Mouse (Mus musculus): ENCODE data around the gene Hecw1. TPM values are rescaled to one million over a fixed set of nuclear protein-coding genes. Genes with fewer than 3 reads are reported as not detected.

Gene Hecw1
- polyA plus RNA-seq, 1 experiment from 2014 or later = 22.9 TPM

GRCm38 (mm10) chr13:14496954-14497353 is 26.1 kb downstream of the Hecw1 start:
- Histone ChIP-seq H3K4me2 (replicated peaks) (no peak overlapping the region), H3K9ac (no peak overlapping the region), H3K9me3 (no peaks in the 10 kb centered on the region), H3K27me3 (replicated peaks) (no peaks in the 10 kb centered on the region), H3K27ac (no peak overlapping the region), H3K36me3 (no peaks in the 10 kb centered on the region), H3K4me3 (no peak overlapping the region), H3K4me1 (no peaks in the 10 kb centered on the region)
- no peak for ATAC-seq (ENCODE audit: low FRiP score, low read depth)
- 78% methylated on average over 2 of the region's 2 CpGs for WGBS

DNA sequence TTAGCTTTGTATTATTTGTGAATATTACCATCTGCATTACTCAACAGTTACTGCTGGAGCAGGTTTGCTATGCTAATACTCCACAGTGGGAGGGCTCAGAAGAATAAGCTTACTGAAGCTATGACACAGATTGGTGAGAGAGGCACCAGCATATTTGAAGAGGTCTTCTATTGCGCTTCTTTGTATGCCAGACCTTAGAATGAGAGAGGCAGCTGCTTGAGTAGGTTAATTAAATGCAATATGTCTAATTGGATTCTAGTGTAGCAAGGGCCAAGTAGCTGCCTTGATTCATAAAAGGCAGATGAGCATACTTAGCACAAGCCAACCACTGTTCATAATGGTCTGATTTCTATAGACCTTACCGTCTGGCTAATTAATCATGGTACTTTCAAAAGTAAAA is 35.2 kb downstream of the Hecw1 start:
- Histone ChIP-seq H3K4me3 (no peak overlapping the region), H3K4me1 (no peaks in the 10 kb centered on the region), H3K9me3 (no peaks in the 10 kb centered on the region), H3K36me3 (no peaks in the 10 kb centered on the region), H3K27ac (no peak overlapping the region), H3K9ac (no peak overlapping the region), H3K27me3 (replicated peaks) (no peaks in the 10 kb centered on the region), H3K4me2 (replicated peaks) (no peak overlapping the region)
- WGBS = 87% methylated on average over 2 of the region's 2 CpGs
- ATAC-seq (ENCODE audit: low FRiP score, low read depth) = no peak

- WGBS = 95% methylated on average over 1 of the region's 1 CpGs
Measured at GRCm38 (mm10) chr13:14471121-14471520, 51.9 kb downstream of the Hecw1 start.

DNA sequence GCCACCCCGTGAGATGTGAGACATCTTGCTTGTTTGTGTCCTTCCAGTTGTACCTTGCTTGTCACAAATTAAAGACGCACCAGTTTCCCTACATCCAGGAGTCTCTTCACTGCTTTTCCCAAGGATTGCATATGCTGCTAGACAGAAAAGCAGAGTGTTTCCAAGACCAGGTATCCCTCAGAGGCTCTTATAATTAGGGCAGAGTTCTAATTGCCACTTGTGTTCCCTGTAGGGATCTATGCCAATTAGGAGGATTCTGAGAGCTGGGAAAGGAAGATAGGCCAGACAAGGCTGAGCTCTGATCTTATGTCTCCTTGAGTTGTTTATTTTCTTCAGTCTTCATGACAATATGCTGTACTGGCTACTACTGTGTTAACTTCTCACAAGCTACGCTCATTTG is 55.5 kb downstream of the Hecw1 start:
- no peak for ATAC-seq (ENCODE audit: low FRiP score, low read depth)
- no peaks in the 10 kb centered on the region for H3K4me1 ChIP-seq
- H3K36me3 ChIP-seq = no peaks in the 10 kb centered on the region
- H3K27ac ChIP-seq = no peak overlapping the region
- H3K4me2 ChIP-seq (replicated peaks) = no peak overlapping the region
- no peaks in the 10 kb centered on the region for H3K9me3 ChIP-seq
- WGBS = 86% methylated on average over 3 of the region's 3 CpGs
- H3K9ac ChIP-seq = no peak overlapping the region
- H3K27me3 ChIP-seq (replicated peaks) = no peaks in the 10 kb centered on the region
- H3K4me3 ChIP-seq = no peak overlapping the region

More at GRCm38 (mm10) chr13:14471121-14471520, 51.9 kb downstream of the Hecw1 start:
- Histone ChIP-seq H3K27me3 (replicated peaks) (no peaks in the 10 kb centered on the region), H3K9ac (no peak overlapping the region), H3K4me3 (no peak overlapping the region), H3K4me2 (replicated peaks) (no peak overlapping the region), H3K36me3 (no peaks in the 10 kb centered on the region), H3K4me1 (no peaks in the 10 kb centered on the region), H3K27ac (no peak overlapping the region), H3K9me3 (no peaks in the 10 kb centered on the region)
- no peak for ATAC-seq (ENCODE audit: low FRiP score, low read depth)

- Histone ChIP-seq H3K4me1 (no peaks in the 10 kb centered on the region), H3K36me3 (no peaks in the 10 kb centered on the region), H3K4me2 (replicated peaks) (no peak overlapping the region), H3K4me3 (no peak overlapping the region), H3K27me3 (replicated peaks) (no peaks in the 10 kb centered on the region), H3K9ac (no peak overlapping the region), H3K27ac (no peak overlapping the region), H3K9me3 (no peaks in the 10 kb centered on the region)
- no peak for ATAC-seq (ENCODE audit: low FRiP score, low read depth)
- WGBS = 88% methylated on average over 5 of the region's 5 CpGs
Measured at GRCm38 (mm10) chr13:14461036-14461435, 62.0 kb downstream of the Hecw1 start.

DNA sequence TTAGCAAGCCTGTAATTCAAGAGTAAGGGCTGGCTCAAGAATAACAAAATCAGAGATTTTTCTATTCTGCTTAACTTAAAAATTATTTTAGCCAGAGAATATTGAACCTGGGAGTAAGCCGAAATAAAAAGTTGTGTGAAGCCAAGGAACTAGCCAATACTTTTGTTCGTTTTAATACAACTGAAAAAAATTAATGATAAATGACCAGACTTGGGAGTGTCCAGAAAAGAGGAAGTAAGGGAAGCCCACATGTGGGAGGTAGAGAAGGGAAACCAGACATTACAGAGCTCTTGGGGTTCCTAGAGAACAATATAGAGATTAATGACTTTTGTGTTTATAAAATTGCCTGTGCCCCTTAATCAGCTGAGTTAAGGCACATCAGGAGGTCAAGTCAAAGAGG is 66.0 kb downstream of the Hecw1 start:
- Histone ChIP-seq H3K36me3 (no peaks in the 10 kb centered on the region), H3K9me3 (no peaks in the 10 kb centered on the region), H3K27me3 (replicated peaks) (no peaks in the 10 kb centered on the region), H3K4me3 (no peak overlapping the region), H3K4me2 (replicated peaks) (no peak overlapping the region), H3K27ac (no peak overlapping the region), H3K4me1 (no peaks in the 10 kb centered on the region), H3K9ac (no peak overlapping the region)
- no peak for ATAC-seq (ENCODE audit: low FRiP score, low read depth)
- WGBS = 90% methylated on average over 2 of the region's 2 CpGs

DNA sequence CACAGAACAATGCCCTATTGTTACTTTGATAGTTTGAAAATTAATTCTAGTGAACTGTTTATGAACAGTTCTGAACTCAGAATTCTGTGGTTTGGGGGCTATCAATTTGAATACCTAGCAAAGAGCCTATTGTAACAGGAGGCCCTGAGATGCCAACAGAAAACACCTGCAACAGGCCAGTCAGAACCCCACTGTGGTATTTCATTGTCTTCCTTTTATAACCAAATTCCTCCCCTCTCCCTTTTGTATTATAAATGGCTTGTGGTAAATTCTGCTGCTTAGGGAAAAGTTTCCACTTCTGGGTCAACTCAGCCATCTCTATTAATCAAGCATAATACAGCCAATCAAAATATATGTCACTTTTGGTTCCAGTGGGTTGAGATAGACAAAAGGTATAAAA is 83.5 kb downstream of the Hecw1 start:
- no peak overlapping the region for H3K27ac ChIP-seq
- H3K9ac ChIP-seq = no peak overlapping the region
- no peak for ATAC-seq (ENCODE audit: low FRiP score, low read depth)
- H3K4me3 ChIP-seq = no peak overlapping the region
- H3K4me2 ChIP-seq (replicated peaks) = no peak overlapping the region
- H3K4me1 ChIP-seq = no peaks in the 10 kb centered on the region
- H3K36me3 ChIP-seq = no peaks in the 10 kb centered on the region
- H3K27me3 ChIP-seq (replicated peaks) = no peaks in the 10 kb centered on the region
- no peaks in the 10 kb centered on the region for H3K9me3 ChIP-seq

GRCm38 (mm10) chr13:14428845-14429553 is 94.0 kb downstream of the Hecw1 start:
- 95% methylated on average over 6 of the region's 6 CpGs for WGBS
- Histone ChIP-seq H3K4me1 (no peaks in the 10 kb centered on the region), H3K9ac (no peak overlapping the region), H3K27ac (no peak overlapping the region), H3K4me2 (replicated peaks) (no peak overlapping the region), H3K36me3 (no peaks in the 10 kb centered on the region), H3K27me3 (replicated peaks) (no peaks in the 10 kb centered on the region), H3K4me3 (no peak overlapping the region), H3K9me3 (no peaks in the 10 kb centered on the region)
- ATAC-seq (ENCODE audit: low FRiP score, low read depth) = no peak

- Histone ChIP-seq H3K9ac (no peak overlapping the region), H3K4me3 (no peak overlapping the region), H3K4me2 (replicated peaks) (no peak overlapping the region), H3K27ac (no peak overlapping the region), H3K36me3 (no peaks in the 10 kb centered on the region), H3K27me3 (replicated peaks) (no peaks in the 10 kb centered on the region), H3K4me1 (no peaks in the 10 kb centered on the region), H3K9me3 (no peaks in the 10 kb centered on the region)
- 80% methylated on average over 2 of the region's 2 CpGs for WGBS
- ATAC-seq (ENCODE audit: low FRiP score, low read depth) = no peak
Measured at GRCm38 (mm10) chr13:14424836-14425235, 98.2 kb downstream of the Hecw1 start.

DNA sequence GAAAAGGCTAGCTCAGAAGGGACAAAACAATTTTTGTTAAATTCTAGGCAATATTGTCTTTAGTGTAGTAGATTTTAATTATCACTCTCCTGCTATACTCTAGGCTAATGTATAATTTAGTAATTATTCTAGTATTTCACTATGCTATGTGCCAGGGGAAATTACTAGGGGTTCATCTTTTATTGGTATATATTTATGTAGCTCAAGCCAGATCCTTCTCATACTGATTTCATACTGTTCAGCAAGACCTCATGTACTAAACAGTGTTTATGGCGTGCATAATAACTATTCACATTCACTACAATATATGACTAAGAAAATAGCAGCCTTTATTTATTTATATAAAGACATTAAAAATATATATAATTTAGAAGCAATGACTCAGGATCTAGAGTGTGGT is 109.6 kb downstream of the Hecw1 start:
- 90% methylated on average over 1 of the region's 1 CpGs for WGBS
- no peak for ATAC-seq (ENCODE audit: low FRiP score, low read depth)
- Histone ChIP-seq H3K27me3 (replicated peaks) (no peaks in the 10 kb centered on the region), H3K4me2 (replicated peaks) (no peak overlapping the region), H3K9me3 (no peaks in the 10 kb centered on the region), H3K4me3 (no peak overlapping the region), H3K36me3 (no peaks in the 10 kb centered on the region), H3K27ac (no peak overlapping the region), H3K9ac (no peak overlapping the region), H3K4me1 (no peaks in the 10 kb centered on the region)

DNA sequence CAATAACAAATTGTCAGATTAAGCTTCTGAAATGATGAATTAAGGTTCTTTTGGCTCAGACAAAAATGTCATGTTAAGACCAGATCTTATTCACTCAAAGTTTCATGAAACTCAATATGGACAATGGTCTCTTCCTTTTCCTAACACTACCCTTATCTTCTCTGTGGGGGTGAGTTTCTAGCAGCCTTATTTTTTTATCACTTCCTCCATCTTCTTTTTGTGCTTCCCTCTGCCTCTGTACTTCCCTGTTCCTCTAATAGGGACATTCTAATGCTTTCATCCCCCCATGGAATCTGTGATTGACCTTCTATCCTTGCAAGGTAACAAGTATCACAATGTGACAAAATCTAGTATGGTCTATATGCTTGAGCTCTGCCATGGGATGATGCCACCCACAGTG is 148.6 kb downstream of the Hecw1 start:
- Histone ChIP-seq H3K36me3 (no peaks in the 10 kb centered on the region), H3K4me1 (no peaks in the 10 kb centered on the region), H3K9ac (no peak overlapping the region), H3K9me3 (no peaks in the 10 kb centered on the region), H3K4me3 (no peak overlapping the region), H3K27ac (no peak overlapping the region), H3K27me3 (replicated peaks) (no peaks in the 10 kb centered on the region), H3K4me2 (replicated peaks) (no peak overlapping the region)
- no peak for ATAC-seq (ENCODE audit: low FRiP score, low read depth)

DNA sequence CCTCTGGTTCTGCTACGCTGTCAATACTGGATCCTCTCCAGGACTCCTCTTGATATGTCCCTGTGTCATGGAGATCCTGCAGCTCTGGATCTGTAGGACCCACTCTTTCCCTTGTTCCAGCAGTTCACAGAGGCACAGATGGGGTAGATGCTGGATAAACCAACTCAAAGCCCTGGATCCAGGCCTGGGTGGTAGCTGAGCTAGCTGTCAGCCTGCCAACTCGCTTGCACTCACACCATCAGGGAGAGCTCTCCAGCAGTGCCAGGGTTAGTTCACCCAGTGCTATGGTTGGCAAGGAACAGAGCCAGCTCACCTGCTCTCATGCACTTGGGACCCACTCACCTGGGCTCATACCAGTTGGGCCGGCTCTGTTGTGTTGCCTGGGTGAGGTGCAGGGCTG is 157.5 kb downstream of the Hecw1 start:
- Histone ChIP-seq H3K27ac (no peak overlapping the region), H3K4me1 (no peaks in the 10 kb centered on the region), H3K27me3 (replicated peaks) (no peaks in the 10 kb centered on the region), H3K36me3 (no peaks in the 10 kb centered on the region; the same call in 1 of the 2 replicates), H3K9ac (no peak overlapping the region), H3K4me2 (replicated peaks) (no peak overlapping the region), H3K9me3 (no peaks in the 10 kb centered on the region), H3K4me3 (no peak overlapping the region)
- ATAC-seq (ENCODE audit: low FRiP score, low read depth) = no peak
- WGBS = 95% methylated on average over 3 of the region's 3 CpGs

- no peak overlapping the region for H3K4me2 ChIP-seq (replicated peaks)
- H3K36me3 ChIP-seq = no peaks in the 10 kb centered on the region
- H3K27me3 ChIP-seq (replicated peaks) = no peaks in the 10 kb centered on the region
- H3K27ac ChIP-seq = no peak overlapping the region
- ATAC-seq (ENCODE audit: low FRiP score, low read depth) = no peak
- H3K9me3 ChIP-seq = no peaks in the 10 kb centered on the region
- no peaks in the 10 kb centered on the region for H3K4me1 ChIP-seq
- 95% methylated on average over 1 of the region's 1 CpGs for WGBS
- no peak overlapping the region for H3K9ac ChIP-seq
- H3K4me3 ChIP-seq = no peak overlapping the region
Measured at GRCm38 (mm10) chr13:14327252-14327651, 195.8 kb downstream of the Hecw1 start.
